Mouse (Mus musculus) intestine, embryonic 14.5 days (tissue): ENCODE measurements around the gene Tbl1x. TPM values are rescaled to one million over a fixed set of nuclear protein-coding genes. Genes with fewer than 3 reads are reported as not detected.

Experiments
- ATAC-seq: fragments of 200-750 bp; cut with Nextera tagmentation; replicated peaks from 2 replicates; pipeline ENCODE4 v1.8.0; 2017; ENCODE audit warnings: low read depth, moderate number of reproducible peaks, moderate TSS enrichment, moderate library complexity; ENCODE audit not compliant: low FRiP score, low TSS enrichment
- DNase-seq: peaks from one replicate; pipeline ENCODE4 v3.0.0-alpha.2; 2018; ENCODE audit warnings: low spot score
- H3K27ac ChIP-seq: fragments of 300-500 bp; sonication (generic); 2 replicates; pipeline ENCODE4 v1.5.1; 2014; ENCODE audit warnings: low read depth, mild to moderate bottlenecking, control low read depth
- H3K27me3 ChIP-seq: fragments of 300-500 bp; sonication (generic); replicated peaks from 2 replicates; pipeline ENCODE4 v1.6.1; 2014; ENCODE audit warnings: low read length, control low read depth; ENCODE audit not compliant: control insufficient read depth, insufficient read depth
- H3K36me3 ChIP-seq: fragments of 300-500 bp; sonication (generic); 2 replicates; pipeline ENCODE4 v1.6.1; 2014; ENCODE audit warnings: low read length, control low read depth; ENCODE audit not compliant: control insufficient read depth, insufficient read depth
- H3K4me1 ChIP-seq: fragments of 300-500 bp; sonication (generic); replicated peaks from 2 replicates; pipeline ENCODE4 v1.6.1; 2014; ENCODE audit warnings: low read length, control low read depth, mixed read lengths; ENCODE audit not compliant: control insufficient read depth, insufficient read depth
- H3K4me2 ChIP-seq: fragments of 300-500 bp; sonication (generic); 2 replicates; pipeline ENCODE4 v1.6.1; 2014; ENCODE audit warnings: low read length
- H3K4me3 ChIP-seq: fragments of 300-500 bp; sonication (generic); 2 replicates; pipeline ENCODE4 v1.5.1; 2014; ENCODE audit warnings: low read depth, low read length, control low read depth, mixed read lengths
- H3K9ac ChIP-seq: fragments of 300-500 bp; sonication (generic); 2 replicates; pipeline ENCODE4 v1.6.1; 2014; ENCODE audit warnings: mild to moderate bottlenecking, low read length
- H3K9me3 ChIP-seq: fragments of 300-500 bp; sonication (generic); 2 replicates; pipeline ENCODE4 v1.6.1; 2016; ENCODE audit warnings: low read length, control low read depth; ENCODE audit not compliant: control insufficient read depth
- WGBS: fragments of 180-500 bp; shearing (Covaris S2); extraction: QIAGEN DNeasy Blood & Tissue Kit; methylation state at CpG from one replicate; pipeline ENCODE4 v1.1.7; 2014; 5-methylcytosine and 5-hydroxymethylcytosine counted together
- polyA plus RNA-seq: library from polyadenylated mRNA; unstranded; fragments of >200 nt; fragmentation: Nextera tagmentation; extraction: Ambion mirVana; gene quantifications from 2 replicates; pipeline ENCODE4 v1.2.1, GENCODE M21; 2014

The Tbl1x gene
- polyA plus RNA-seq, 1 experiment from 2014 or later, result 82.5 TPM

- Histone ChIP-seq H3K4me1 (no peaks in the 10 kb centered on the region), H3K9me3 (no peaks in the 10 kb centered on the region), H3K4me3 (no peak overlapping the region), H3K27ac (no peak overlapping the region), H3K27me3 (no peaks in the 10 kb centered on the region), H3K4me2 (no peak overlapping the region), H3K36me3 (peaks cover 19% of the 10 kb centered on the region), H3K9ac (no peak overlapping the region)
- ATAC-seq (no peak), DNase-seq (no peak)
- WGBS, result 85% methylated on average over 4 of the region's 4 CpGs
Measured at GRCm38 (mm10) chrX:77640301-77640700, 129.5 kb downstream of the Tbl1x start.

- ATAC-seq (no peak), DNase-seq (no peak)
- Histone ChIP-seq H3K27me3 (no peaks in the 10 kb centered on the region), H3K4me2 (no peak overlapping the region), H3K27ac (no peak overlapping the region), H3K9ac (no peak overlapping the region), H3K9me3 (no peaks in the 10 kb centered on the region), H3K36me3 (peaks cover 54% of the 10 kb centered on the region), H3K4me3 (no peak overlapping the region), H3K4me1 (no peaks in the 10 kb centered on the region)
- WGBS, result 95% methylated on average over 7 of the region's 7 CpGs
Measured at GRCm38 (mm10) chrX:77646164-77646563, 135.4 kb downstream of the Tbl1x start.

- Histone ChIP-seq H3K4me2 (no peak overlapping the region), H3K36me3 (peaks cover 50% of the 10 kb centered on the region), H3K27ac (no peak overlapping the region), H3K27me3 (no peaks in the 10 kb centered on the region), H3K9me3 (no peaks in the 10 kb centered on the region), H3K4me1 (no peaks in the 10 kb centered on the region), H3K4me3 (no peak overlapping the region), H3K9ac (no peak overlapping the region)
- 88% methylated on average over 2 of the region's 2 CpGs for WGBS
- no peak for DNase-seq
- ATAC-seq, result no peak
Measured at GRCm38 (mm10) chrX:77650246-77650645, 139.4 kb downstream of the Tbl1x start.

GRCm38 (mm10) chrX:77662030-77662429 is 151.2 kb downstream of the Tbl1x start:
- 67% methylated on average over 3 of the region's 3 CpGs for WGBS
- no peak for ATAC-seq

GRCm38 (mm10) chrX:77663276-77663675 is 152.5 kb downstream of the Tbl1x start:
- Histone ChIP-seq H3K36me3 (peaks cover 32% of the 10 kb centered on the region), H3K27me3 (no peaks in the 10 kb centered on the region), H3K27ac (no peak overlapping the region), H3K4me3 (no peak overlapping the region), H3K4me2 (no peak overlapping the region), H3K9ac (no peak overlapping the region), H3K9me3 (0 out of 2 replicates have a peak, but pooled peaks cover 2% of the 10 kb centered on the region), H3K4me1 (no peaks in the 10 kb centered on the region)
- 78% methylated on average over 3 of the region's 3 CpGs for WGBS
- no peak for ATAC-seq
- no peak for DNase-seq

More at GRCm38 (mm10) chrX:77662030-77662429, 151.2 kb downstream of the Tbl1x start:
- DNase-seq, result no peak
- Histone ChIP-seq H3K9me3 (0 out of 2 replicates have a peak, but pooled peaks cover 2% of the 10 kb centered on the region), H3K36me3 (peaks cover 34% of the 10 kb centered on the region), H3K4me1 (no peaks in the 10 kb centered on the region), H3K27ac (no peak overlapping the region), H3K9ac (no peak overlapping the region), H3K27me3 (no peaks in the 10 kb centered on the region), H3K4me2 (no peak overlapping the region), H3K4me3 (no peak overlapping the region)

- WGBS, result 85% methylated on average over 2 of the region's 2 CpGs
- H3K27me3 ChIP-seq, result no peaks in the 10 kb centered on the region
Measured at GRCm38 (mm10) chrX:77665030-77665429, 154.2 kb downstream of the Tbl1x start.

GRCm38 (mm10) chrX:77666911-77667310 is 156.1 kb downstream of the Tbl1x start:
- no peaks in the 10 kb centered on the region for H3K4me1 ChIP-seq
- no peak for DNase-seq
- WGBS, result 52% methylated on average over 1 of the region's 1 CpGs
- H3K9ac ChIP-seq, result no peak overlapping the region
- no peak overlapping the region for H3K4me2 ChIP-seq
- H3K4me3 ChIP-seq, result no peak overlapping the region
- H3K27ac ChIP-seq, result no peak overlapping the region
- no peaks in the 10 kb centered on the region for H3K27me3 ChIP-seq
- no peak for ATAC-seq
- 0 out of 2 replicates have a peak, but pooled peaks cover 10% of the 10 kb centered on the region for H3K36me3 ChIP-seq
- 0 out of 2 replicates have a peak, but pooled peaks cover 2% of the 10 kb centered on the region for H3K9me3 ChIP-seq

More at GRCm38 (mm10) chrX:77665030-77665429, 154.2 kb downstream of the Tbl1x start:
- no peak for ATAC-seq
- no peak overlapping the region for H3K4me2 ChIP-seq
- no peaks in the 10 kb centered on the region for H3K4me1 ChIP-seq
- no peak overlapping the region for H3K4me3 ChIP-seq
- no peak overlapping the region for H3K27ac ChIP-seq
- H3K9ac ChIP-seq, result no peak overlapping the region
- H3K36me3 ChIP-seq, result peaks cover 22% of the 10 kb centered on the region; the same call in 1 of the 2 replicates
- H3K9me3 ChIP-seq, result 0 out of 2 replicates have a peak, but pooled peaks cover 2% of the 10 kb centered on the region
- no peak for DNase-seq

GRCm38 (mm10) chrX:77667441-77667840 is 156.6 kb downstream of the Tbl1x start:
- Histone ChIP-seq H3K27me3 (no peaks in the 10 kb centered on the region), H3K9me3 (0 out of 2 replicates have a peak, but pooled peaks cover 2% of the 10 kb centered on the region), H3K4me3 (no peak overlapping the region), H3K4me1 (no peaks in the 10 kb centered on the region), H3K9ac (no peak overlapping the region), H3K4me2 (no peak overlapping the region), H3K27ac (no peak overlapping the region), H3K36me3 (0 out of 2 replicates have a peak, but pooled peaks cover 5% of the 10 kb centered on the region)
- no peak for ATAC-seq
- DNase-seq, result no peak

- DNase-seq (no peak), ATAC-seq (no peak)
- Histone ChIP-seq H3K4me1 (no peaks in the 10 kb centered on the region), H3K27ac (no peak overlapping the region), H3K9me3 (no peaks in the 10 kb centered on the region), H3K27me3 (no peaks in the 10 kb centered on the region), H3K4me2 (no peak overlapping the region), H3K36me3 (no peaks in the 10 kb centered on the region), H3K9ac (no peak overlapping the region), H3K4me3 (no peak overlapping the region)
- 61% methylated on average over 3 of the region's 3 CpGs for WGBS
Measured at GRCm38 (mm10) chrX:77669779-77670550, 159.2 kb downstream of the Tbl1x start.
